In the genomic region with DNA sequence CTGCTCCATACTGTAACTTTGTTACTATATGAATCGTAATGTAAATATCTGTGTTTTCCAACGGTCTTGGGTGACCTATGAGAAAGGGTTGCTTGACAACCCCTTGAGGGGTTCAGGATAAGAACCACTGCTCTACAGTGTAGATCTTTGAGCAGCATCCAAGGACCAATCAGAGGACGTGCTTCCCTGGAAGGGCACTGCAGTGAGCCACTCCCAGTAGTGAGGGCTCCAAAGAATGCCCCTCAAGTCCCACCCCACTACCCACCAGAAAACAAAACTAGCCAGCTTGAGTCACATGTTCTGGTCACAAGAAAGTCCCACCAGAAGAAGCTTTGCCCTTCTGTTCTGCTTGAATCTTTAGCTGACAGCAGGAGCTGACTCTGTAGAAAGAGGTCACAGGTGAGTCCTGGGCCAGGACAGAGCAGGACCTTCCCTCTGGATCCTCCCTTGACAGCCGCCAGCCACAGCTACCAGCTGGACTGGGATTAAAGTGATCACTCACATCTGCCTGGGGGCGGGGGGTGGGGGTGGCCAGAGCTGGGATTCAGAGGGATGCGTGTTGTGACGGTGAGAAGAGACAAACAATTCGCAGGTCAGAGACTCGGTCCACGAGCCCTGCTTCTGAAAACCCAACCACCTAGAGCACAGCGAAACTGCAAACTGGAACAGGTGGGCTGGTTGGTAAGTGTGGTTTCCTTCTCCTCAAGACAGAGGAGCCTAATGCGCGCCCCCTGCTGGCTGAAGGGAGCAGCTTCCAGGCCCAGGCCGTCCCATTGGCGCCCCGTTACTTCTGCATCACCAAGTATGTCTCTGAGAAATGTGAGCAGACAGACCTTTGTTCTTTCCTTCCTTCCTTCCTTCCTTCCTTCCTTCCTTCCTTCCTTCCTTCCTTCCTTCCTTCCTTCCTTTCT, we compare ENCODE assay signal across 8 mouse cellular contexts. TPM values are rescaled to one million over a fixed set of nuclear protein-coding genes. Genes with fewer than 3 reads are reported as not detected.
DNase-seq lines count a peak whose midpoint lies in the region; ATAC-seq and TF ChIP-seq lines count a peak whose summit lies in the region.

No protein-coding gene starts in this region.

- H3K4me3 ChIP-seq in intestine, postnatal 0 days (ENCODE audit: low read depth, low read length): no peak overlapping the region
- H3K4me3 ChIP-seq in limb, embryonic 13.5 days: no peak overlapping the region
- H3K4me3 ChIP-seq in midbrain, embryonic 15.5 days: no peak overlapping the region
- H3K4me3 ChIP-seq in spleen, adult 2 months (ENCODE audit: extremely low read depth, insufficient read depth, insufficient read length): no peak overlapping the region

- no peak for TF ChIP-seq POLR2A in spleen, adult 2 months (IDR thresholded peaks at IDR 0.05; ENCODE audit: low read depth, low read length)

- no peak overlapping the region for H3K9ac ChIP-seq in intestine, postnatal 0 days (ENCODE audit: low read depth, low read length)
- no peak overlapping the region for H3K9ac ChIP-seq in limb, embryonic 13.5 days
- no peak overlapping the region for H3K9ac ChIP-seq in midbrain, embryonic 15.5 days

- peaks cover 71% of the 10 kb centered on the region for H3K27me3 ChIP-seq in intestine, postnatal 0 days (replicated peaks; ENCODE audit: control insufficient read depth, insufficient read depth, low read length)
- H3K27me3 ChIP-seq in limb, embryonic 13.5 days: peaks cover 24% of the 10 kb centered on the region
- no peaks in the 10 kb centered on the region; the same call in 1 of the 2 replicates for H3K27me3 ChIP-seq in midbrain, embryonic 15.5 days (replicated peaks)
- H3K27me3 ChIP-seq in spleen, adult 2 months (ENCODE audit: control insufficient read depth, insufficient read depth, low read length): no peaks in the 10 kb centered on the region

- no peaks in the 10 kb centered on the region for H3K9me3 ChIP-seq in intestine, postnatal 0 days (ENCODE audit: control insufficient read depth)
- H3K9me3 ChIP-seq in limb, embryonic 13.5 days: no peaks in the 10 kb centered on the region
- no peaks in the 10 kb centered on the region for H3K9me3 ChIP-seq in midbrain, embryonic 15.5 days

- no peaks in the 10 kb centered on the region for H3K36me3 ChIP-seq in intestine, postnatal 0 days (ENCODE audit: control insufficient read depth, insufficient read depth)
- no peaks in the 10 kb centered on the region for H3K36me3 ChIP-seq in limb, embryonic 13.5 days
- H3K36me3 ChIP-seq in midbrain, embryonic 15.5 days (replicated peaks): no peaks in the 10 kb centered on the region
- no peaks in the 10 kb centered on the region for H3K36me3 ChIP-seq in spleen, adult 2 months (ENCODE audit: control insufficient read depth, insufficient read depth, low read length)

- 16% methylated on average over 16 of the region's 16 CpGs for WGBS in intestine, postnatal 0 days
- 16% methylated on average over 16 of the region's 16 CpGs for WGBS in limb, embryonic 13.5 days
- 15% methylated on average over 16 of the region's 16 CpGs for WGBS in midbrain, embryonic 15.5 days
- 21% methylated on average over 16 of the region's 16 CpGs for WGBS in spleen, adult 2 months

- DNase-seq in adrenal gland, adult (ENCODE audit: inconsistent age in 2 of 2, low spot score in 1 of 2): peak; percentile 82 to 94
- DNase-seq in adrenal gland, adult 8-10 months: no peak
- peak; percentile 83 to 93 for DNase-seq in cerebellum, postnatal 25 days
- peak; percentile 89 for DNase-seq in gastrocnemius, postnatal 10 days
- peak; percentile 66 to 81 for DNase-seq in spleen, adult 2 months (ENCODE audit: low read depth in 1 of 2, low spot score in 2 of 2)

- TF ChIP-seq CTCF in intestine, postnatal 0 days (IDR thresholded peaks at IDR 0.05; ENCODE audit: low read depth): peak; percentile 94
- TF ChIP-seq CTCF in spleen, adult 2 months (IDR thresholded peaks at IDR 0.05; ENCODE audit: extremely low read depth, insufficient read depth, insufficient read length, insufficient replicate concordance): peak; percentile 96

- no peaks in the 10 kb centered on the region for H3K4me1 ChIP-seq in intestine, postnatal 0 days (replicated peaks; ENCODE audit: control insufficient read depth, insufficient read depth, low read length)
- 0 out of 2 replicates have a peak, but pooled peaks cover 2% of the 10 kb centered on the region for H3K4me1 ChIP-seq in limb, embryonic 13.5 days
- no peaks in the 10 kb centered on the region for H3K4me1 ChIP-seq in midbrain, embryonic 15.5 days
- peaks cover 4% of the 10 kb centered on the region; the same call in 1 of the 2 replicates for H3K4me1 ChIP-seq in spleen, adult 2 months (ENCODE audit: control insufficient read depth, insufficient read depth, insufficient read length)

- no peak overlapping the region for H3K27ac ChIP-seq in intestine, postnatal 0 days (ENCODE audit: low read depth, low read length)
- H3K27ac ChIP-seq in limb, embryonic 13.5 days: no peak overlapping the region
- H3K27ac ChIP-seq in midbrain, embryonic 15.5 days: no peak overlapping the region
- H3K27ac ChIP-seq in spleen, adult 2 months (ENCODE audit: insufficient read depth, low read length): no peak overlapping the region

- no peak overlapping the region for H3K4me2 ChIP-seq in intestine, postnatal 0 days (replicated peaks; ENCODE audit: low read depth)
- no peak overlapping the region for H3K4me2 ChIP-seq in limb, embryonic 13.5 days (replicated peaks)
- no peak overlapping the region for H3K4me2 ChIP-seq in midbrain, embryonic 15.5 days

- peak; percentile 45; the same call in 1 of the 2 replicates for ATAC-seq in intestine, postnatal 0 days
- 0 out of 2 replicates have a peak, but pooled peaks have one; percentile 40 for ATAC-seq in limb, embryonic 13.5 days (ENCODE audit: low FRiP score, low read depth)
- peak; percentile 62; the same call in 1 of the 2 replicates for ATAC-seq in midbrain, embryonic 15.5 days (replicated peaks)

RNA-seq across cellular contexts. Expression of gene Kctd17, which starts 6.1 kb away (rescaled TPM):
- 100 to 1,000 TPM in 2 of 4 experiments, 10 to 100 TPM in 2; 80.2 to 106 (median 96.4) TPM for total RNA-seq in adrenal gland, adult 8-10 months (2022)
- total RNA-seq in gastrocnemius, postnatal 10 days (2021): 10 to 100 TPM; 48.7 to 62.2 TPM
- polyA plus RNA-seq in intestine, postnatal 0 days (2015; fragmentation: Nextera tagmentation; extraction: Ambion mirVana): 18.6 and 20.1 TPM in 2 replicates
- 45.0 and 48.3 TPM in 2 replicates for polyA plus RNA-seq in limb, embryonic 13.5 days (2015; fragmentation: Nextera tagmentation; extraction: Ambion mirVana)
- 162 and 163 TPM in 2 replicates for polyA plus RNA-seq in midbrain, embryonic 15.5 days (2015; fragmentation: Nextera tagmentation; extraction: Ambion mirVana)
- 61.5 and 85.3 TPM in 2 replicates for polyA plus RNA-seq in spleen, adult 2 months (2012; rRNA removed)

RNA-seq across cellular contexts. Expression of gene Mpst, which starts 16.1 kb away (rescaled TPM):
- 10 to 100 TPM; 47.5 to 53.8 (median 49.3) TPM for total RNA-seq in adrenal gland, adult 8-10 months (2022)
- total RNA-seq in gastrocnemius, postnatal 10 days (2021): 10 to 100 TPM; 34.6 to 40.5 TPM
- polyA plus RNA-seq in intestine, postnatal 0 days (2015; fragmentation: Nextera tagmentation; extraction: Ambion mirVana): 2.8 and 3.2 TPM in 2 replicates
- 1.6 TPM in 2 replicates for polyA plus RNA-seq in limb, embryonic 13.5 days (2015; fragmentation: Nextera tagmentation; extraction: Ambion mirVana)
- polyA plus RNA-seq in midbrain, embryonic 15.5 days (2015; fragmentation: Nextera tagmentation; extraction: Ambion mirVana): 4.3 and 5.3 TPM in 2 replicates
- 97.7 and 117 TPM in 2 replicates for polyA plus RNA-seq in spleen, adult 2 months (2012; rRNA removed)

RNA-seq across cellular contexts. Expression of gene Tst, which starts 16.6 kb away (rescaled TPM):
- 100 to 1,000 TPM; 288 to 361 (median 321) TPM for total RNA-seq in adrenal gland, adult 8-10 months (2022)
- 10 to 100 TPM; 18.0 to 23.3 TPM for total RNA-seq in gastrocnemius, postnatal 10 days (2021)
- polyA plus RNA-seq in intestine, postnatal 0 days (2015; fragmentation: Nextera tagmentation; extraction: Ambion mirVana): 36.7 and 48.3 TPM in 2 replicates
- 5.6 and 7.3 TPM in 2 replicates for polyA plus RNA-seq in limb, embryonic 13.5 days (2015; fragmentation: Nextera tagmentation; extraction: Ambion mirVana)
- 11.5 and 15.6 TPM in 2 replicates for polyA plus RNA-seq in midbrain, embryonic 15.5 days (2015; fragmentation: Nextera tagmentation; extraction: Ambion mirVana)
- polyA plus RNA-seq in spleen, adult 2 months (2012; rRNA removed): 16.3 and 16.8 TPM in 2 replicates

RNA-seq across cellular contexts. Expression of gene Tex33, which starts 26.6 kb away (rescaled TPM):
- under 1 TPM in 1 of 4 experiments, not detected in 3; 0.31 TPM for total RNA-seq in adrenal gland, adult 8-10 months (2022)
- not detected for total RNA-seq in gastrocnemius, postnatal 10 days (2021)
- polyA plus RNA-seq in intestine, postnatal 0 days (2015; fragmentation: Nextera tagmentation; extraction: Ambion mirVana): not detected in 2 replicates
- not detected in 2 replicates for polyA plus RNA-seq in limb, embryonic 13.5 days (2015; fragmentation: Nextera tagmentation; extraction: Ambion mirVana)
- polyA plus RNA-seq in midbrain, embryonic 15.5 days (2015; fragmentation: Nextera tagmentation; extraction: Ambion mirVana): not detected in 2 replicates
- not detected in 2 replicates for polyA plus RNA-seq in spleen, adult 2 months (2012; rRNA removed)

RNA-seq across cellular contexts. Expression of gene Tmprss6, which starts 46.1 kb away (rescaled TPM):
- total RNA-seq in adrenal gland, adult 8-10 months (2022): 1 to 10 TPM; 1.1 to 2.8 (median 2.0) TPM
- total RNA-seq in gastrocnemius, postnatal 10 days (2021): under 1 TPM in 1 of 2 experiments, not detected in 1; 0.38 TPM
- 0.63 and 0.84 TPM in 2 replicates for polyA plus RNA-seq in intestine, postnatal 0 days (2015; fragmentation: Nextera tagmentation; extraction: Ambion mirVana)
- 0.13 and 0.81 TPM in 2 replicates for polyA plus RNA-seq in limb, embryonic 13.5 days (2015; fragmentation: Nextera tagmentation; extraction: Ambion mirVana)
- polyA plus RNA-seq in midbrain, embryonic 15.5 days (2015; fragmentation: Nextera tagmentation; extraction: Ambion mirVana): 0.28 and 0.61 TPM in 2 replicates
- 0.21 and 0.35 TPM in 2 replicates for polyA plus RNA-seq in spleen, adult 2 months (2012; rRNA removed)

Comparison
In these comparisons a context has a peak if more than half of its experiments do, and no peak if none do; other contexts are left out.
1. RNA of gene Mpst, which starts 16.1 kb away (polyA plus RNA-seq): 97.7 to 117 TPM in spleen, adult 2 months; 4.3 to 5.3 TPM in midbrain, embryonic 15.5 days, 2.8 to 3.2 TPM in intestine, postnatal 0 days and 1.6 TPM in limb, embryonic 13.5 days; every median in the first group is over 10 times any median in the second.
2. Peak in every context shown above with its lines, with median percentiles within 50 percentile points of each other: ATAC-seq.